Comparison of ENCODE assay signal across 13 mouse cellular contexts in the genomic region with DNA sequence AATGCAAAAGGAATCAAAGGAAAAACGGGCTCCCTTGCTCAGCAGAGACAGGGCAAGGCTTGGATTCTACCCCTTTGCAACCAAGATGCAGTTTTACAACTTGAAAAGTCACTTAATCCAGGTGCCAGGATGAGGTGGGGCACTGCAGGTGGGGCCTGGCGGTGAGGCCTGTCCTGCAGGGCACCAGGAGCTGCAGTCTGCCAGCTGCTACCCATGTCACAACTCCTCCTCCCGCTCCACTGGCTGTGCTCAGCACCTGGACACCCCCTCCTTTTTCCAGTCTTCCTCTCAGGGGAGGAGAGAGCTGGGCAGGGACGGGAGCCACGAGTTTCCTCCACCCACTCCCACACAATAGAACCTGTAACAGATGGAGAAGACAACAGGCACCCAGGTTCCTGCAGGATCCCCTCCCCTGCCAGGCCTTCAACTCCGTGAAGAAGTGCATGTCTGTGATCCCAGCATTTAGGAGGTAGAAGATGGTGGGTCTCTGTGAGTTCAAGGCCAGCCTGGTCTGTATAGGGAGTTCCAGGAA. TPM values are rescaled to one million over a fixed set of nuclear protein-coding genes. Genes with fewer than 3 reads are reported as not detected.
DNase-seq lines count a peak whose midpoint lies in the region; ATAC-seq and TF ChIP-seq lines count a peak whose summit lies in the region.
"Had no signal": no experiment of that assay in that cellular context is flagged by ENCODE, and none has a peak within 500 bp of the region (broad histone marks: within the 10 kb centered on the region; RNA-seq: fewer than 3 reads in every experiment).

No protein-coding gene starts in this region.

- WGBS in heart, embryonic 12.5 days = 52% methylated on average over 6 of the region's 6 CpGs
- WGBS in intestine, postnatal 0 days = 53% methylated on average over 6 of the region's 6 CpGs

- H3K9me3 ChIP-seq in heart, embryonic 12.5 days (replicated peaks) = no peaks in the 10 kb centered on the region
- no peaks in the 10 kb centered on the region for H3K9me3 ChIP-seq in intestine, postnatal 0 days (ENCODE audit: control insufficient read depth)
- H3K9me3 ChIP-seq: liver, embryonic 13.5 days had no signal

- H3K36me3 ChIP-seq in heart, embryonic 12.5 days = no peaks in the 10 kb centered on the region
- H3K36me3 ChIP-seq in intestine, postnatal 0 days (ENCODE audit: control insufficient read depth, insufficient read depth) = no peaks in the 10 kb centered on the region
- H3K36me3 ChIP-seq: liver, embryonic 13.5 days had no signal

- no peak overlapping the region for H3K4me3 ChIP-seq in heart, embryonic 12.5 days
- no peak overlapping the region for H3K4me3 ChIP-seq in intestine, postnatal 0 days (ENCODE audit: low read depth, low read length)
- H3K4me3 ChIP-seq: liver, embryonic 13.5 days had no signal

- no peak overlapping the region for H3K27ac ChIP-seq in heart, embryonic 12.5 days (ENCODE audit: poor library complexity, severe bottlenecking)
- H3K27ac ChIP-seq in intestine, postnatal 0 days (ENCODE audit: low read depth, low read length) = no peak overlapping the region
- H3K27ac ChIP-seq: hindbrain, postnatal 0 days; kidney, postnatal 0 days; liver, embryonic 13.5 days had no signal

- no peak for DNase-seq in heart, postnatal 4 days
- DNase-seq in ES-CJ7 (ENCODE audit: low read depth, low spot score) (peak; percentile 24), liver (no peak)
- peak; percentile 63 for DNase-seq in thymus, postnatal 0 days (ENCODE audit: low spot score)
- no peak for DNase-seq in left cerebral cortex, postnatal 4 days
- DNase-seq: cerebellum, postnatal 14 days; forebrain, postnatal 0 days; liver, embryonic 13.5 days; lung, postnatal 10 days had no signal

- no peaks in the 10 kb centered on the region for H3K27me3 ChIP-seq in heart, embryonic 12.5 days (replicated peaks)
- no peaks in the 10 kb centered on the region for H3K27me3 ChIP-seq in intestine, postnatal 0 days (replicated peaks; ENCODE audit: control insufficient read depth, insufficient read depth, low read length)
- H3K27me3 ChIP-seq: liver, embryonic 13.5 days had no signal

- H3K4me2 ChIP-seq in heart, embryonic 12.5 days = no peak overlapping the region
- no peak overlapping the region for H3K4me2 ChIP-seq in intestine, postnatal 0 days (replicated peaks; ENCODE audit: low read depth)
- H3K4me2 ChIP-seq: liver, embryonic 13.5 days had no signal

- no peak for TF ChIP-seq CTCF in intestine, postnatal 0 days (IDR thresholded peaks at IDR 0.05; ENCODE audit: low read depth)

- peak overlapping the region; percentile 31 for H3K9ac ChIP-seq in heart, embryonic 12.5 days
- no peak overlapping the region for H3K9ac ChIP-seq in intestine, postnatal 0 days (ENCODE audit: low read depth, low read length)
- H3K9ac ChIP-seq: forebrain, postnatal 0 days; liver, embryonic 13.5 days had no signal

- H3K4me1 ChIP-seq in heart, embryonic 12.5 days (replicated peaks) = peaks cover 27% of the 10 kb centered on the region
- H3K4me1 ChIP-seq in intestine, postnatal 0 days (replicated peaks; ENCODE audit: control insufficient read depth, insufficient read depth, low read length) = 0 out of 2 replicates have a peak, but pooled peaks cover 3% of the 10 kb centered on the region

- intact Hi-C loops in left cerebral cortex, postnatal 4 days (cut with DNase I) = no loop called here

- ATAC-seq in heart, embryonic 12.5 days (ENCODE audit: insufficient number of reproducible peaks, low FRiP score) = no peak
- ATAC-seq in intestine, postnatal 0 days = peak; percentile 59
- ATAC-seq: forebrain, postnatal 0 days; hindbrain, postnatal 0 days had no signal

RNA-seq across cellular contexts. Expression of gene Wasf2, which starts 16.9 kb away (rescaled TPM):
- polyA plus RNA-seq in heart, embryonic 12.5 days (2016; fragmentation: Nextera tagmentation; extraction: Ambion mirVana) = 68.5 and 70.1 TPM in 2 replicates
- total RNA-seq in heart, postnatal 4 days (2021) = 100 to 1,000 TPM; 141 to 149 TPM
- polyA plus RNA-seq in intestine, postnatal 0 days (2015; fragmentation: Nextera tagmentation; extraction: Ambion mirVana) = 64.6 and 68.4 TPM in 2 replicates
- polyA plus RNA-seq in thymus, postnatal 0 days (2015; fragmentation: Nextera tagmentation; extraction: Ambion mirVana) = 140 and 190 TPM in 2 replicates
- 10 to 100 TPM; 34.0 to 35.7 TPM for total RNA-seq in left cerebral cortex, postnatal 4 days (2021)

Comparison
In these comparisons a context has a peak if more than half of its experiments do, and no peak if none do; other contexts are left out.
1. DNase-seq: peak in ES-CJ7 (single experiment) and thymus, postnatal 0 days (single experiment); none in heart, postnatal 4 days (single experiment), left cerebral cortex, postnatal 4 days (single experiment) and liver (single experiment).